Mouse (Mus musculus) C2C12 (cell line): Measurements from ENCODE around the gene Tbc1d16.

Experiments
- CEBPB ChIP-seq: IDR thresholded peaks from one replicate; pipeline ENCODE4 v1.6.1; 2011; ENCODE audit warnings: low read depth, mild to moderate bottlenecking, control low read depth, moderate library complexity
- CTCF ChIP-seq: IDR thresholded peaks from one replicate; pipeline ENCODE4 v1.5.1; 2011; ENCODE audit not compliant: control insufficient read depth, insufficient read depth, insufficient read length
- FOSL1 ChIP-seq: IDR thresholded peaks from one replicate; pipeline ENCODE4 v1.8.0; 2011; ENCODE audit warnings: mild to moderate bottlenecking, low read length; ENCODE audit not compliant: poor library complexity, insufficient read depth, severe bottlenecking
- MAX ChIP-seq: IDR thresholded peaks from one replicate; pipeline ENCODE4 v1.6.1; 2011; ENCODE audit warnings: mild to moderate bottlenecking, control low read depth
- MYOD1 ChIP-seq: IDR thresholded peaks from one replicate; pipeline ENCODE4 v1.6.1; 2011; ENCODE audit warnings: low read depth; ENCODE audit not compliant: control insufficient read depth, insufficient read length
- MYOG ChIP-seq: IDR thresholded peaks from one replicate; pipeline ENCODE4 v1.6.1; 2011; ENCODE audit not compliant: control insufficient read depth, insufficient read length; ENCODE audit errors: extremely low read depth
- USF1 ChIP-seq: IDR thresholded peaks from one replicate; pipeline ENCODE4 v1.6.1; 2011; ENCODE audit warnings: low read depth, mild to moderate bottlenecking, control low read depth, moderate library complexity

DNA sequence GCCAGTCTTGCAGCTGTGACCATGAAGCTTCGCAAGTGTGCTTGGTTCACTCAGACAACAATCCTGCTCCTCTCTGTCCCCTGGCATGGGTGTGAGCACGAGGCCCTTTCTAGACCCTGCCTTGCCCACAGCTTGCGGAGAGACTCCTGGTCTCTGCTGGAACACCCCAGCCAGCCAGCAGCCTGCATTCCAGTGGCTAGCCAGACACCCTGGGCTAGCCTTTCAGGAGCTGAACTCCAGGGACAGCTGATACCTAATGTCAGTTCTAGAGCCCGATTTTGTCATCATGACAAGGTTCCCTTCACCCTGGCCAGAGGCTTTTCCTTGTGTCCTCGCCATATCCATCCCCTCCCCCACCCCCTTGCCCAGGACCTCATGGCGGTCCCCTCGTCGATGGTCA lies 81.1 kb downstream of the Tbc1d16 start:
- no peak for TF ChIP-seq CTCF
- no peak for TF ChIP-seq MYOD1
- no peak for TF ChIP-seq CEBPB
- no peak for TF ChIP-seq MAX
- TF ChIP-seq FOSL1: no peak
- TF ChIP-seq USF1: no peak
- no peak for TF ChIP-seq MYOG
